11 mouse cellular contexts compared by ENCODE assay signal in genomic region chr4:65481632-65482031, GRCm38 (mm10).
DNase-seq lines count a peak whose midpoint lies in the region; ATAC-seq and TF ChIP-seq lines count a peak whose summit lies in the region.
"Had no signal": no experiment of that assay in that cellular context is flagged by ENCODE, and none has a peak within 500 bp of the region (broad histone marks: within the 10 kb centered on the region; RNA-seq: fewer than 3 reads in every experiment).

No protein-coding gene starts in this region.

- peak; percentile 98 for DNase-seq in heart, adult 11 months
- no peak for DNase-seq in heart, embryonic 10.5 days (ENCODE audit: low spot score)
- DNase-seq in adipocyte (ENCODE audit: low spot score): peak; percentile 67
- peak; percentile 74 for DNase-seq in gastrocnemius, postnatal 25 days
- peak; percentile 10 for DNase-seq in lung, postnatal 0 days (ENCODE audit: low spot score)
- no peak for DNase-seq in right cerebral cortex, postnatal 4 days
- no peak for DNase-seq in cerebellum, postnatal 36 days

- 69% methylated on average over 5 of the region's 5 CpGs for WGBS in heart, embryonic 10.5 days
- WGBS in lung, postnatal 0 days: 65% methylated on average over 5 of the region's 5 CpGs
- WGBS in kidney, embryonic 15.5 days: 60% methylated on average over 5 of the region's 5 CpGs

- H3K4me1 ChIP-seq in heart, embryonic 10.5 days: no peaks in the 10 kb centered on the region; the same call in 1 of the 2 replicates
- no peaks in the 10 kb centered on the region for H3K4me1 ChIP-seq in lung, postnatal 0 days (ENCODE audit: insufficient read depth, low read depth, low read length)
- peaks cover 4% of the 10 kb centered on the region for H3K4me1 ChIP-seq in kidney, embryonic 15.5 days

- H3K36me3 ChIP-seq in heart, embryonic 10.5 days: no peaks in the 10 kb centered on the region
- H3K36me3 ChIP-seq in lung, postnatal 0 days (ENCODE audit: insufficient read depth, low read length): no peaks in the 10 kb centered on the region
- H3K36me3 ChIP-seq in kidney, embryonic 15.5 days: no peaks in the 10 kb centered on the region
- H3K36me3 ChIP-seq: hindbrain, embryonic 13.5 days had no signal

- H3K27me3 ChIP-seq in heart, embryonic 10.5 days (ENCODE audit: insufficient read depth, poor library complexity, severe bottlenecking): no peaks in the 10 kb centered on the region
- no peaks in the 10 kb centered on the region for H3K27me3 ChIP-seq in lung, postnatal 0 days (replicated peaks; ENCODE audit: insufficient read depth, low read length)
- H3K27me3 ChIP-seq in kidney, embryonic 15.5 days: no peaks in the 10 kb centered on the region
- H3K27me3 ChIP-seq: forebrain, embryonic 13.5 days; hindbrain, embryonic 13.5 days; Patski had no signal

- no peak overlapping the region for H3K9ac ChIP-seq in lung, postnatal 0 days (replicated peaks; ENCODE audit: low read depth)
- no peak overlapping the region for H3K9ac ChIP-seq in kidney, embryonic 15.5 days
- H3K9ac ChIP-seq: forebrain, embryonic 13.5 days; hindbrain, embryonic 13.5 days had no signal

- peak; percentile 32; the same call in 1 of the 2 replicates for ATAC-seq in lung, postnatal 0 days
- no peak for ATAC-seq in kidney, embryonic 15.5 days (replicated peaks; ENCODE audit: low FRiP score)
- ATAC-seq: forebrain, embryonic 13.5 days; Patski had no signal

- TF ChIP-seq EP300 in lung, postnatal 0 days (IDR thresholded peaks at IDR 0.05): no peak

- TF ChIP-seq CTCF in lung, postnatal 0 days (IDR thresholded peaks at IDR 0.05): no peak

- H3K27ac ChIP-seq in heart, embryonic 10.5 days: no peak overlapping the region
- H3K27ac ChIP-seq in lung, postnatal 0 days (ENCODE audit: low read length): no peak overlapping the region
- H3K27ac ChIP-seq in kidney, embryonic 15.5 days: no peak overlapping the region
- H3K27ac ChIP-seq: forebrain, embryonic 13.5 days; hindbrain, embryonic 13.5 days had no signal

- no peaks in the 10 kb centered on the region for H3K9me3 ChIP-seq in heart, embryonic 10.5 days
- H3K9me3 ChIP-seq in lung, postnatal 0 days (ENCODE audit: low read length): no peaks in the 10 kb centered on the region
- H3K9me3 ChIP-seq in kidney, embryonic 15.5 days (replicated peaks): no peaks in the 10 kb centered on the region
- H3K9me3 ChIP-seq: forebrain, embryonic 13.5 days; hindbrain, embryonic 13.5 days had no signal

- no peak overlapping the region for H3K4me2 ChIP-seq in lung, postnatal 0 days (replicated peaks; ENCODE audit: low read depth, low read length)
- H3K4me2 ChIP-seq in kidney, embryonic 15.5 days: no peak overlapping the region
- H3K4me2 ChIP-seq: forebrain, embryonic 13.5 days; hindbrain, embryonic 13.5 days had no signal

- no peak overlapping the region for H3K4me3 ChIP-seq in heart, embryonic 10.5 days
- H3K4me3 ChIP-seq in lung, postnatal 0 days (ENCODE audit: low read depth, low read length): no peak overlapping the region
- H3K4me3 ChIP-seq in kidney, embryonic 15.5 days (replicated peaks): no peak overlapping the region
- H3K4me3 ChIP-seq: forebrain, embryonic 13.5 days; hindbrain, embryonic 13.5 days had no signal

Comparison
In these comparisons a context has a peak if more than half of its experiments do, and no peak if none do; other contexts are left out.
1. DNase-seq: peak in heart, adult 11 months (single experiment), adipocyte (single experiment), gastrocnemius, postnatal 25 days (single experiment) and lung, postnatal 0 days (single experiment); none in heart, embryonic 10.5 days (single experiment), right cerebral cortex, postnatal 4 days (single experiment) and cerebellum, postnatal 36 days (0 of 2).